Comparison of ENCODE assay signal across 8 mouse cellular contexts in the genomic region with DNA sequence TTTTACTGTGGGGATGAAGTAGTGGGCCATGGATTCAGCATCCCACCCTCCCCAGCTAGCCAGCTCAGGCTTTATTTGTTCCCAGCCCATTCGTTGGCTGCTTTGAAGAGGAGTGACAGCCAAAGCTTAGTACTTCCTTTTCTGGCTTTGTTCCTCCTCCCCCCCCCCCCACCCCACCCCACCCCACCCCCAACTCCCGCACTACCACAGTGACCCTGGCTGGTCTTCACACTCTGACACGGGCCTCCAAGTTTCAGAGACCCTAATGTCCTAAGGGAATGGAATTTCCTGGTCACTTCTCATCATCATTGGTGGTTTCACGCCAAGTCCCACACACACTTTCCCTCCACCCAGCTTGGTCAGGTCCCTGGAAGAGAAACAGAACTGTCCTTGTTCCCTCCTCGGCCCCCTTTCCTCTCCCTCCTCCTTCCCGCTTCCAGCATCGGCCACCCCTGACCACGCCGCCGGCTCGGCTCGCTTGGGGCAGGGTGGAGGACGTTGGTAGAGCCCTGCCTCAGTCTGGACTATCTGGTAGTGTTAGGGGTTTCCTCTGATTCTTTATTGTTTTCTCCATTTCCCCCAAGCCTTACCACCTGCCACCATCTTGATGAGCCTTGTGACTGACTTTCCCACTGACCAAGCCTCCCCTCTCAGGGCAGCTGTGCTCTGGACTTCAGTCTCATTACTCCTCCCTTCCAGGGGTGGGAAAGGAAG. TPM values are rescaled to one million over a fixed set of nuclear protein-coding genes. Genes with fewer than 3 reads are reported as not detected.
A peak's percentile ranks its signal among the peaks of the same experiment; 100 is the strongest.
DNase-seq lines count a peak whose midpoint lies in the region; ATAC-seq lines count a peak whose summit lies in the region.

No protein-coding gene starts in this region.

- H3K4me1 ChIP-seq in heart, embryonic 10.5 days: peaks cover 45% of the 10 kb centered on the region
- peaks cover 32% of the 10 kb centered on the region for H3K4me1 ChIP-seq in kidney, embryonic 14.5 days (ENCODE audit: control insufficient read depth, insufficient read depth, low read length)
- H3K4me1 ChIP-seq in limb, embryonic 15.5 days: peaks cover 33% of the 10 kb centered on the region
- peaks cover 45% of the 10 kb centered on the region for H3K4me1 ChIP-seq in midbrain, embryonic 15.5 days
- peaks cover 36% of the 10 kb centered on the region for H3K4me1 ChIP-seq in stomach, embryonic 15.5 days

- peak overlapping the region; percentile 90 for H3K4me2 ChIP-seq in kidney, embryonic 14.5 days (replicated peaks; ENCODE audit: low read depth, low read length)
- H3K4me2 ChIP-seq in limb, embryonic 15.5 days: peak overlapping the region; percentile 64
- H3K4me2 ChIP-seq in midbrain, embryonic 15.5 days: peak overlapping the region; percentile 90
- peak overlapping the region; percentile 83 for H3K4me2 ChIP-seq in stomach, embryonic 15.5 days

- 3% methylated on average over 13 of the region's 13 CpGs for WGBS in heart, embryonic 10.5 days
- WGBS in kidney, embryonic 14.5 days: 2% methylated on average over 12 of the region's 13 CpGs
- WGBS in limb, embryonic 15.5 days: under 1% methylated on average over 13 of the region's 13 CpGs
- 3% methylated on average over 13 of the region's 13 CpGs for WGBS in midbrain, embryonic 15.5 days
- 2% methylated on average over 13 of the region's 13 CpGs for WGBS in stomach, embryonic 15.5 days

- no peaks in the 10 kb centered on the region for H3K9me3 ChIP-seq in heart, embryonic 10.5 days
- H3K9me3 ChIP-seq in kidney, embryonic 14.5 days (ENCODE audit: control insufficient read depth, low read length): no peaks in the 10 kb centered on the region
- no peaks in the 10 kb centered on the region for H3K9me3 ChIP-seq in limb, embryonic 15.5 days
- no peaks in the 10 kb centered on the region for H3K9me3 ChIP-seq in midbrain, embryonic 15.5 days
- no peaks in the 10 kb centered on the region for H3K9me3 ChIP-seq in stomach, embryonic 15.5 days

- H3K36me3 ChIP-seq in heart, embryonic 10.5 days: peaks cover 47% of the 10 kb centered on the region
- peaks cover 43% of the 10 kb centered on the region for H3K36me3 ChIP-seq in kidney, embryonic 14.5 days (ENCODE audit: control insufficient read depth, insufficient read depth, low read length)
- H3K36me3 ChIP-seq in limb, embryonic 15.5 days: peaks cover 44% of the 10 kb centered on the region
- peaks cover 27% of the 10 kb centered on the region for H3K36me3 ChIP-seq in midbrain, embryonic 15.5 days (replicated peaks)
- peaks cover 38% of the 10 kb centered on the region for H3K36me3 ChIP-seq in stomach, embryonic 15.5 days

- no peaks in the 10 kb centered on the region for H3K27me3 ChIP-seq in heart, embryonic 10.5 days (ENCODE audit: insufficient read depth, poor library complexity, severe bottlenecking)
- H3K27me3 ChIP-seq in kidney, embryonic 14.5 days (ENCODE audit: control insufficient read depth, insufficient read depth, low read length): no peaks in the 10 kb centered on the region
- no peaks in the 10 kb centered on the region for H3K27me3 ChIP-seq in limb, embryonic 15.5 days
- H3K27me3 ChIP-seq in midbrain, embryonic 15.5 days (replicated peaks): no peaks in the 10 kb centered on the region
- H3K27me3 ChIP-seq in stomach, embryonic 15.5 days (replicated peaks): no peaks in the 10 kb centered on the region

- DNase-seq in frontal cortex, postnatal 10 days (ENCODE audit: low spot score in 2 of 2): peak; percentile 58 to 60
- peak; percentile 54 for DNase-seq in embryo, embryonic 10 days (ENCODE audit: low spot score)
- no peak for DNase-seq in heart, embryonic 10.5 days (ENCODE audit: low spot score)

- H3K4me3 ChIP-seq in heart, embryonic 10.5 days: peak overlapping the region; percentile 80
- peak overlapping the region; percentile 79 for H3K4me3 ChIP-seq in kidney, embryonic 14.5 days (ENCODE audit: low read length)
- peak overlapping the region; percentile 90 for H3K4me3 ChIP-seq in limb, embryonic 15.5 days
- peak overlapping the region; percentile 59 for H3K4me3 ChIP-seq in midbrain, embryonic 15.5 days
- peak overlapping the region; percentile 97 for H3K4me3 ChIP-seq in stomach, embryonic 15.5 days (replicated peaks)

- H3K27ac ChIP-seq in heart, embryonic 10.5 days: peak overlapping the region; percentile 96
- H3K27ac ChIP-seq in kidney, embryonic 14.5 days (ENCODE audit: low read depth, low read length): peak overlapping the region; percentile 91
- peak overlapping the region; percentile 97 for H3K27ac ChIP-seq in limb, embryonic 15.5 days
- H3K27ac ChIP-seq in midbrain, embryonic 15.5 days: peak overlapping the region; percentile 97
- H3K27ac ChIP-seq in stomach, embryonic 15.5 days: peak overlapping the region; percentile 98

- no peak for ATAC-seq in frontal cortex, adult (ENCODE audit: low TSS enrichment)
- no peak; the same call in 1 of the 2 replicates for ATAC-seq in kidney, embryonic 14.5 days (ENCODE audit: low FRiP score, low TSS enrichment)
- ATAC-seq in limb, embryonic 15.5 days (ENCODE audit: insufficient number of reproducible peaks, low FRiP score, low TSS enrichment, low read depth): peak; percentile 55
- ATAC-seq in midbrain, embryonic 15.5 days (replicated peaks): 0 out of 2 replicates have a peak, but pooled peaks have one; percentile 3
- 0 out of 2 replicates have a peak, but pooled peaks have one; percentile 13 for ATAC-seq in stomach, embryonic 15.5 days (ENCODE audit: insufficient read depth, low FRiP score, low read depth)

- peak overlapping the region; percentile 93 for H3K9ac ChIP-seq in kidney, embryonic 14.5 days (ENCODE audit: low read depth, low read length)
- H3K9ac ChIP-seq in limb, embryonic 15.5 days: peak overlapping the region; percentile 94
- H3K9ac ChIP-seq in midbrain, embryonic 15.5 days: peak overlapping the region; percentile 79
- H3K9ac ChIP-seq in stomach, embryonic 15.5 days: peak overlapping the region; percentile 99

RNA-seq across cellular contexts. Expression of a gene that starts 1.4 kb away (rescaled TPM):
- 59.8 and 74.9 TPM in 2 replicates for polyA plus RNA-seq in heart, embryonic 10.5 days (2016; fragmentation: Nextera tagmentation; extraction: Ambion mirVana)
- 109 and 113 TPM in 2 replicates for polyA plus RNA-seq in kidney, embryonic 14.5 days (2014; fragmentation: Nextera tagmentation; extraction: Ambion mirVana)
- polyA plus RNA-seq in limb, embryonic 15.5 days (2015; fragmentation: Nextera tagmentation; extraction: Ambion mirVana): 114 TPM in 2 replicates
- polyA plus RNA-seq in midbrain, embryonic 15.5 days (2015; fragmentation: Nextera tagmentation; extraction: Ambion mirVana): 49.3 and 58.5 TPM in 2 replicates
- polyA plus RNA-seq in stomach, embryonic 15.5 days (2015; fragmentation: Nextera tagmentation; extraction: Ambion mirVana): 83.5 and 96.5 TPM in 2 replicates

RNA-seq across cellular contexts. Expression of a gene that starts 2.0 kb away (rescaled TPM):
- 10.7 and 11.1 TPM in 2 replicates for polyA plus RNA-seq in heart, embryonic 10.5 days (2016; fragmentation: Nextera tagmentation; extraction: Ambion mirVana)
- polyA plus RNA-seq in kidney, embryonic 14.5 days (2014; fragmentation: Nextera tagmentation; extraction: Ambion mirVana): 18.5 and 19.1 TPM in 2 replicates
- polyA plus RNA-seq in limb, embryonic 15.5 days (2015; fragmentation: Nextera tagmentation; extraction: Ambion mirVana): 11.5 and 15.5 TPM in 2 replicates
- 358 and 361 TPM in 2 replicates for polyA plus RNA-seq in midbrain, embryonic 15.5 days (2015; fragmentation: Nextera tagmentation; extraction: Ambion mirVana)
- 18.5 and 18.6 TPM in 2 replicates for polyA plus RNA-seq in stomach, embryonic 15.5 days (2015; fragmentation: Nextera tagmentation; extraction: Ambion mirVana)

RNA-seq across cellular contexts. Expression of a gene that starts 11.5 kb away (rescaled TPM):
- polyA plus RNA-seq in heart, embryonic 10.5 days (2016; fragmentation: Nextera tagmentation; extraction: Ambion mirVana): 0.69 and 0.97 TPM in 2 replicates
- polyA plus RNA-seq in kidney, embryonic 14.5 days (2014; fragmentation: Nextera tagmentation; extraction: Ambion mirVana): 0.19 and 0.57 TPM in 2 replicates
- polyA plus RNA-seq in limb, embryonic 15.5 days (2015; fragmentation: Nextera tagmentation; extraction: Ambion mirVana): 0.53 and 0.76 TPM in 2 replicates
- polyA plus RNA-seq in midbrain, embryonic 15.5 days (2015; fragmentation: Nextera tagmentation; extraction: Ambion mirVana): 0.11 and 0.19 TPM in 2 replicates
- polyA plus RNA-seq in stomach, embryonic 15.5 days (2015; fragmentation: Nextera tagmentation; extraction: Ambion mirVana): 0.35 TPM in 2 replicates

RNA-seq across cellular contexts. Expression of a gene that starts 12.2 kb away (rescaled TPM):
- polyA plus RNA-seq in heart, embryonic 10.5 days (2016; fragmentation: Nextera tagmentation; extraction: Ambion mirVana): 8.7 and 8.8 TPM in 2 replicates
- polyA plus RNA-seq in kidney, embryonic 14.5 days (2014; fragmentation: Nextera tagmentation; extraction: Ambion mirVana): 9.7 and 15.4 TPM in 2 replicates
- polyA plus RNA-seq in limb, embryonic 15.5 days (2015; fragmentation: Nextera tagmentation; extraction: Ambion mirVana): 8.6 and 10.4 TPM in 2 replicates
- polyA plus RNA-seq in midbrain, embryonic 15.5 days (2015; fragmentation: Nextera tagmentation; extraction: Ambion mirVana): 3.4 and 3.7 TPM in 2 replicates
- 10.7 and 11.4 TPM in 2 replicates for polyA plus RNA-seq in stomach, embryonic 15.5 days (2015; fragmentation: Nextera tagmentation; extraction: Ambion mirVana)

RNA-seq across cellular contexts. Expression of a gene that starts 21.1 kb away (rescaled TPM):
- 0.22 and 0.43 TPM in 2 replicates for polyA plus RNA-seq in heart, embryonic 10.5 days (2016; fragmentation: Nextera tagmentation; extraction: Ambion mirVana)
- polyA plus RNA-seq in kidney, embryonic 14.5 days (2014; fragmentation: Nextera tagmentation; extraction: Ambion mirVana): 2.1 and 2.4 TPM in 2 replicates
- polyA plus RNA-seq in limb, embryonic 15.5 days (2015; fragmentation: Nextera tagmentation; extraction: Ambion mirVana): 15.6 and 17.2 TPM in 2 replicates
- 0.22 and 0.33 TPM in 2 replicates for polyA plus RNA-seq in midbrain, embryonic 15.5 days (2015; fragmentation: Nextera tagmentation; extraction: Ambion mirVana)
- polyA plus RNA-seq in stomach, embryonic 15.5 days (2015; fragmentation: Nextera tagmentation; extraction: Ambion mirVana): 3.5 and 5.8 TPM in 2 replicates

Comparison
In these comparisons a context has a peak if more than half of its experiments do, and no peak if none do; other contexts are left out.
1. ATAC-seq: peak in limb, embryonic 15.5 days (single experiment), midbrain, embryonic 15.5 days (single experiment) and stomach, embryonic 15.5 days (single experiment); none in frontal cortex, adult (single experiment) and kidney, embryonic 14.5 days (single experiment).
2. RNA of a gene that starts 2.0 kb away (polyA plus RNA-seq): 358 to 361 TPM in midbrain, embryonic 15.5 days; 18.5 to 18.6 TPM in stomach, embryonic 15.5 days, 18.5 to 19.1 TPM in kidney, embryonic 14.5 days, 11.5 to 15.5 TPM in limb, embryonic 15.5 days and 10.7 to 11.1 TPM in heart, embryonic 10.5 days; every median in the first group is over 10 times any median in the second.
3. Peak in every context shown above with its lines, with median percentiles within 50 percentile points of each other: H3K27ac ChIP-seq, H3K4me3 ChIP-seq, H3K4me2 ChIP-seq and H3K9ac ChIP-seq.